Mouse (Mus musculus): Measurements from ENCODE around the gene Sos1. TPM values are rescaled to one million over a fixed set of nuclear protein-coding genes. Genes with fewer than 3 reads are reported as not detected.

Gene Sos1
- polyA plus RNA-seq, 1 experiment from 2014 or later, result 9.3 TPM

DNA sequence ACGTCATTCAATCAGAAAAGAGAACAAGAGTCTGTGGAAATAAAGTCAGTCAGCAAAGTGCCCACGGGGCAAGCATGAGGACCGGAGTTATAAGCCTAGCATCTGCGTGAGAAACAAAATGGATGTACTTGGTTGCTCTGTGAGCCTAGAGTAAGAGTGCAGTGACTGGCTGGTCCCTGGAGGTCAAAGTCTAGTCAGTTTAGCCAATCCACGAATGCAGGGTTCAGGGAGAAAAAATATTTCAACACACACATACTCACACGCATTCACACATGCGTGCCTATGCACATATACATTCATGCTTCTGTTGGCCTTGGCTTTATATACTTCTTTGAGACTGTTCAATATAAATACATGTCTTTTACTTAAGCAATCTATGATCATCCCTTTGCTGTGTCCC, 35.3 kb upstream of the Sos1 start:
- Histone ChIP-seq H3K4me2 (replicated peaks; ENCODE audit: low read depth, low read length) (no peak overlapping the region), H3K4me3 (ENCODE audit: low read depth, low read length) (no peak overlapping the region), H3K27ac (ENCODE audit: low read length) (no peak overlapping the region), H3K36me3 (ENCODE audit: control insufficient read depth, insufficient read depth, low read length) (no peaks in the 10 kb centered on the region), H3K4me1 (ENCODE audit: control insufficient read depth, insufficient read depth, low read length) (no peaks in the 10 kb centered on the region), H3K9me3 (ENCODE audit: control insufficient read depth, low read depth, low read length) (no peaks in the 10 kb centered on the region), H3K27me3 (ENCODE audit: control insufficient read depth, insufficient read depth, low read length) (no peaks in the 10 kb centered on the region), H3K9ac (replicated peaks; ENCODE audit: low read depth, low read length) (no peak overlapping the region)
- 86% methylated on average over 7 of the region's 7 CpGs for WGBS
- ATAC-seq (ENCODE audit: insufficient number of reproducible peaks, insufficient read depth, low FRiP score, low read depth), result no peak

DNA sequence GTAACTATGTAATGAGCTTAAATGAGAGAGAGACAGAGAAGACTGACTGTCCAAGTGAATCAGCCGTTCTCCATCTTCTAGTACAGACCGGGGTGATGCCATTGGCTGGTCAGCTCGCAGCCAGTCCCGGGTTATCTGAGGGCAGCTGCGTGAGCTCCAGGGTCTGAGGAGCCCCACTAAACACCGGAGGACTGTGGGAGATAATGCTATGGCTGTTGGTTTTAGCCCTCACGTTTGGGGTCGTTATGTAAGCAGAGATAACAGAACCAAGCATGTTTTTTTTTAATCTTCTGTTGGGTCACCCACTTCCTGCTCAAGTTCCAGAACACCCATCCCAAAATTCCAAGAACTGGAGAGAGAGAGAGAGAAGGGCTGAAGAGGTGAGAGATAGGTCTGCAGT, 33.5 kb upstream of the Sos1 start:
- Histone ChIP-seq H3K9ac (replicated peaks; ENCODE audit: low read depth, low read length) (no peak overlapping the region), H3K4me3 (ENCODE audit: low read depth, low read length) (no peak overlapping the region), H3K9me3 (ENCODE audit: control insufficient read depth, low read depth, low read length) (no peaks in the 10 kb centered on the region), H3K4me2 (replicated peaks; ENCODE audit: low read depth, low read length) (no peak overlapping the region), H3K36me3 (ENCODE audit: control insufficient read depth, insufficient read depth, low read length) (no peaks in the 10 kb centered on the region), H3K27me3 (ENCODE audit: control insufficient read depth, insufficient read depth, low read length) (no peaks in the 10 kb centered on the region), H3K27ac (ENCODE audit: low read length) (no peak overlapping the region), H3K4me1 (ENCODE audit: control insufficient read depth, insufficient read depth, low read length) (no peaks in the 10 kb centered on the region)
- 38% methylated on average over 8 of the region's 8 CpGs for WGBS
- no peak for ATAC-seq (ENCODE audit: insufficient number of reproducible peaks, insufficient read depth, low FRiP score, low read depth)

DNA sequence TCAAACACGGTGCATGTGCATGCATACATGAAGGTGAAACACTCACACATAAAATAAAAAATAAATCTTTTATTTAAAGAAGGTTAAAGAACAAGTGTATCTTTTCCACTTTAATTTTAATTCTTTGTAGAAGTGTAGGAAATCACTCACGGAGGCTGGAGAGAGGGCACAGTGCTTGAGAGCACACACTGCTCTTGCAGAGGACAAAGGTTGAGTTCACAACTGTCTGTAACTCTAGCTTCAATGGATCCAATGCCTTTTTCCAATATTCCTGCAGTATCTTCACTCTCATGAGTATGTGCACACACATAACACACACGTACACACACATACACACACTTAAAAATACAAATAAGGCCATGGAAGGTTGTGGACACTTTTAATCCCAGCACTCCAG, 30.2 kb upstream of the Sos1 start:
- H3K4me1 ChIP-seq (ENCODE audit: control insufficient read depth, insufficient read depth, low read length), result no peaks in the 10 kb centered on the region
- no peak overlapping the region for H3K4me3 ChIP-seq (ENCODE audit: low read depth, low read length)
- 51% methylated on average over 3 of the region's 3 CpGs for WGBS
- no peak overlapping the region for H3K9ac ChIP-seq (replicated peaks; ENCODE audit: low read depth, low read length)
- no peaks in the 10 kb centered on the region for H3K27me3 ChIP-seq (ENCODE audit: control insufficient read depth, insufficient read depth, low read length)
- no peaks in the 10 kb centered on the region for H3K9me3 ChIP-seq (ENCODE audit: control insufficient read depth, low read depth, low read length)
- H3K4me2 ChIP-seq (replicated peaks; ENCODE audit: low read depth, low read length), result no peak overlapping the region
- H3K36me3 ChIP-seq (ENCODE audit: control insufficient read depth, insufficient read depth, low read length), result no peaks in the 10 kb centered on the region
- ATAC-seq (ENCODE audit: insufficient number of reproducible peaks, insufficient read depth, low FRiP score, low read depth), result no peak
- H3K27ac ChIP-seq (ENCODE audit: low read length), result no peak overlapping the region

DNA sequence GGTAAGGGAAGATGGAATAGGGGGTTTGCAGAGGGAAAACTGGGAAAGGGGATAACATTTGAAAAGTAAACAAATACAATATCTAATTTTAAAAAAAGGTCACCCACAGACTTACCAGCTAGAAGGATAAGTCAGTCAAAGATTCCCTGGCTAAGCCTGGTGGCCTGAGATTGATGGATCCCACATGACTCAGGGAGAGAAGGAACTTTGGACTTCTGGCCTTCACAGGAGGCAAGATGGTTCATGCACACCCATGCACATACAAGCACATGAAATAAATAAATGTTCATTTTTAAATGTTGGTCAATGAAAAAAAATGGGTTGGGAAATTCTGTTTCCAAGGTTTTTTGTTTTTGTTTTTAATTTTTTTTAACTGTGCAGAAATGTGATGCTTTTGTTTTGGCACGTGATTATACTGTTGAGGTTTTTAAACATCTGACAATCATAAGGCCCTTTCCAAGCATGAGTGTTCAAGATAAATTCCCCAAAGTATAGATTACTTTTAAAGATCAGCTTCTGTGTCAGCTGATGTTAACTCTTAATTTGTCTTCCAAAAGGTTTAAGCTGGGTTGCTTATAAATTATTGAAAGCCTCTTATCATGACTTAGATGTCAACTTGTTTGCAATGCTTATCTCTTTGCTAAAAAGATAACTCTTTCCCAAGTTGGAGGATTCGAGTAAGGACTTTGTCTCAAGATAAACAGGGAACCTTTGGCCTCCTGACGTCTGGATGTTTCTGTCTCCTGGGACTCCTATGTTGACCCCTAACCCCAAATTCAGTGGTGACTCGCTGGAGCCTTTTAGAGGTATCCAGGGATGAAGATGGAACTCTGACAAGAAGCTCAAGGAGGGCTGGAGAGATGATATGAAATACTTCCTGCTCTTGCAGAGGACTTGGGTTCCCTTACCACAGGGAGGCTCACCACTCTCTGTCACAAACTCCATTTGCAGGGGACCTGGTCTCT, 29.5 kb upstream of the Sos1 start:
- WGBS, result 17% methylated on average over 4 of the region's 4 CpGs
- no peaks in the 10 kb centered on the region for H3K4me1 ChIP-seq (ENCODE audit: control insufficient read depth, insufficient read depth, low read length)
- H3K9me3 ChIP-seq (ENCODE audit: control insufficient read depth, low read depth, low read length), result no peaks in the 10 kb centered on the region
- no peaks in the 10 kb centered on the region for H3K36me3 ChIP-seq (ENCODE audit: control insufficient read depth, insufficient read depth, low read length)
- no peak overlapping the region for H3K9ac ChIP-seq (replicated peaks; ENCODE audit: low read depth, low read length)
- H3K27ac ChIP-seq (ENCODE audit: low read length), result no peak overlapping the region
- no peak overlapping the region for H3K4me2 ChIP-seq (replicated peaks; ENCODE audit: low read depth, low read length)
- H3K27me3 ChIP-seq (ENCODE audit: control insufficient read depth, insufficient read depth, low read length), result no peaks in the 10 kb centered on the region
- ATAC-seq (ENCODE audit: insufficient number of reproducible peaks, insufficient read depth, low FRiP score, low read depth), result no peak
- H3K4me3 ChIP-seq (ENCODE audit: low read depth, low read length), result no peak overlapping the region

DNA sequence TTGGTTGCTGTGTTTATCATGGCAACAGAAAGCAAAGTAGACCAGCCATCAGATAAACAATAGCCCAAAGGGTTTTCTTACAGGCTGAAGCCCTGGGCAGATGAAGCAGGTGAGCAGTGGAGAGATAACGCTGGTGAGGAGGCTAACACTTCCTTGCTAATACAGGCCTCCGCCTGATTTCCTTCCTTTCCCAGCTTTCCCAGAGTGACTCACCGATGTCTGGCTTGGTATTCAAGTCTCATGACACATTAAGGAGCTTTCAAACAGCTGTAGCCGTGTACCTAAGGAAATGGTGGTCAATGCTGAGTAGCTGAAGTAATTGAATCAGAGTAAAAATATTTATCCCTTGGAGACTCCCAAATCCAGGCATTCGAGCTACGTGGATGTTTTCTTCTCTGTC, 25.5 kb upstream of the Sos1 start:
- no peak overlapping the region for H3K9ac ChIP-seq (replicated peaks; ENCODE audit: low read depth, low read length)
- H3K4me3 ChIP-seq (ENCODE audit: low read depth, low read length), result no peak overlapping the region
- no peaks in the 10 kb centered on the region for H3K36me3 ChIP-seq (ENCODE audit: control insufficient read depth, insufficient read depth, low read length)
- no peaks in the 10 kb centered on the region for H3K4me1 ChIP-seq (ENCODE audit: control insufficient read depth, insufficient read depth, low read length)
- ATAC-seq (ENCODE audit: insufficient number of reproducible peaks, insufficient read depth, low FRiP score, low read depth), result no peak
- H3K27me3 ChIP-seq (ENCODE audit: control insufficient read depth, insufficient read depth, low read length), result no peaks in the 10 kb centered on the region
- 79% methylated on average over 6 of the region's 6 CpGs for WGBS
- no peak overlapping the region for H3K27ac ChIP-seq (ENCODE audit: low read length)
- no peak overlapping the region for H3K4me2 ChIP-seq (replicated peaks; ENCODE audit: low read depth, low read length)
- H3K9me3 ChIP-seq (ENCODE audit: control insufficient read depth, low read depth, low read length), result no peaks in the 10 kb centered on the region

DNA sequence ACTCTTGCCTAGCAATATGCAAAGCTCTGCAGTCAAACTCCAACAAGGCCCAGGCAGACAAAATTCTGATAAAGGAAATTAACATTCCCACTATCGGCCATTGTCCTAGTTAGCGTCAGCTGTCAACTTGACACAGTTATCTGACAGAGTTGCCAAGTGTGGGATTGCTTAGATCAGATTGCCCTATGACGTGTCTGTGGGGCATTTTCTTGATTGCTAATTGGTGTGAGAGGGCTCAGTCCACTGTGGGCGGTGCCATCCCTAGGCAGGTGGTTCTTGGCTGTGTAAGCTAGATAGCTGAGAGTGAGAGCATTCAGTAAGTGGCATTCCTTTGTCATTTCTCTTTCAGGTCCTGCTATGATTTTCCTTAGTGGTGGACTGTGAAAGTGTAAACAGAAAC, 25.1 kb upstream of the Sos1 start:
- Histone ChIP-seq H3K4me2 (replicated peaks; ENCODE audit: low read depth, low read length) (no peak overlapping the region), H3K36me3 (ENCODE audit: control insufficient read depth, insufficient read depth, low read length) (no peaks in the 10 kb centered on the region), H3K27ac (ENCODE audit: low read length) (no peak overlapping the region), H3K4me1 (ENCODE audit: control insufficient read depth, insufficient read depth, low read length) (no peaks in the 10 kb centered on the region), H3K9ac (replicated peaks; ENCODE audit: low read depth, low read length) (no peak overlapping the region), H3K9me3 (ENCODE audit: control insufficient read depth, low read depth, low read length) (no peaks in the 10 kb centered on the region), H3K4me3 (ENCODE audit: low read depth, low read length) (no peak overlapping the region), H3K27me3 (ENCODE audit: control insufficient read depth, insufficient read depth, low read length) (no peaks in the 10 kb centered on the region)
- 83% methylated on average over 4 of the region's 4 CpGs for WGBS
- ATAC-seq (ENCODE audit: insufficient number of reproducible peaks, insufficient read depth, low FRiP score, low read depth), result no peak

DNA sequence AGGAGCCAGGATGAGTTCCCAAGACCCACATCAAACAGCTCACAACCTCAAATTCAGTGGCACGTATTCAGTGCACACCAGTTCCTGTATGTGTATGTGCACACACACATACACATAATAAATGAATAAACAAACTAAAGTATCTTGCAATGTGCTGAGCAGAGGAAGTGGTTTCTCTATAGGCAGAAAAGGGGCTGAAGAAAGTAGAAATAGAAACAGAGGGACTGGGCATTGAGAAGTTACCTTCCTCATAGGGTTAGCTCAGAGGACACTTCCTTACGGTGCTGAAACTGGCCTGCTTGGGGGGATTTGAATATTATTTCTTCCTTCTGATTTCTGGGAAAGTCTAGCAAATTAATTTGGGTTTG, 21.5 kb upstream of the Sos1 start:
- 81% methylated on average over 2 of the region's 2 CpGs for WGBS
- no peaks in the 10 kb centered on the region for H3K4me1 ChIP-seq (ENCODE audit: control insufficient read depth, insufficient read depth, low read length)
- ATAC-seq (ENCODE audit: insufficient number of reproducible peaks, insufficient read depth, low FRiP score, low read depth), result no peak
- H3K36me3 ChIP-seq (ENCODE audit: control insufficient read depth, insufficient read depth, low read length), result no peaks in the 10 kb centered on the region
- H3K9ac ChIP-seq (replicated peaks; ENCODE audit: low read depth, low read length), result no peak overlapping the region
- H3K9me3 ChIP-seq (ENCODE audit: control insufficient read depth, low read depth, low read length), result no peaks in the 10 kb centered on the region
- H3K4me2 ChIP-seq (replicated peaks; ENCODE audit: low read depth, low read length), result no peak overlapping the region
- no peak overlapping the region for H3K27ac ChIP-seq (ENCODE audit: low read length)
- no peak overlapping the region for H3K4me3 ChIP-seq (ENCODE audit: low read depth, low read length)
- no peaks in the 10 kb centered on the region for H3K27me3 ChIP-seq (ENCODE audit: control insufficient read depth, insufficient read depth, low read length)

DNA sequence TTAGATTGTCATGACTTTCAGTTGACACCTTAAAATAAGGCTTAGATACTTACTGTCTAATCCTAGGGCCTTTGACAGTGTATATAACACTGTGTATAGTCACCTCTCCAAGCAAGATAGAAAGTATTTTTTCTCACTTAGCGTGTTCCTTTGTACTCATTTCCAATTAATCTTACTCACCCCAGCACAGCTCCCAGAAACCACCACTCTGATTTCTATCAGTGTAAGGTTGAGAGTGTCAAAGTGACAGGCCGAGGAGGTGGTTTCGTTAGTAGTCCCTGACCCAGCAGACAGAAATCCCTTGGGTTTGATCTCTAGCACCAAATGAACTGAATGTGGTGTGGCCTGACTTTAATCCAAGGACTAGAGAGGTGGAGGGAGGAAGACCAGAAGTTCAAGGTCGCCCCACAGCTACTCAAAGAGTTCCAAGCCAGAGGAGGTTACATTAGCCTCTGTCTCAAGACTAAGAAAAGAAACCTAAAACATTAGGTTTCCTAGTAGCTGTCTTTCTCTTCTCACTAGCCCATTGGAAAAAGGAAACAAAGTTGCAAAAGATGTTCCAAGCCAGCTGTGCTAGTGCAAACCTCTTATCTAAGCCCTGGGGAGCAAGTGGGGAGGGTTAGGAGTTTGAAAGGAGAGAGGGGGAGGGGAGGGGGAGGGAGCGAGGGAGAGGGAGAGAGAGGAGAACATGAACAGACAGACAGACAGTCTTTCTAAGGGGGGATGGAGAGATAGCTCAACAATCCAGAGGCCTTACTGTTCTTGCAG, 21.0 kb upstream of the Sos1 start:
- Histone ChIP-seq H3K9me3 (ENCODE audit: control insufficient read depth, low read depth, low read length) (no peaks in the 10 kb centered on the region), H3K4me3 (ENCODE audit: low read depth, low read length) (no peak overlapping the region), H3K27ac (ENCODE audit: low read length) (no peak overlapping the region), H3K4me2 (replicated peaks; ENCODE audit: low read depth, low read length) (no peak overlapping the region), H3K36me3 (ENCODE audit: control insufficient read depth, insufficient read depth, low read length) (no peaks in the 10 kb centered on the region), H3K9ac (replicated peaks; ENCODE audit: low read depth, low read length) (no peak overlapping the region), H3K27me3 (ENCODE audit: control insufficient read depth, insufficient read depth, low read length) (no peaks in the 10 kb centered on the region), H3K4me1 (ENCODE audit: control insufficient read depth, insufficient read depth, low read length) (no peaks in the 10 kb centered on the region)
- 52% methylated on average over 5 of the region's 5 CpGs for WGBS
- ATAC-seq (ENCODE audit: insufficient number of reproducible peaks, insufficient read depth, low FRiP score, low read depth), result no peak
